Mouse (Mus musculus) liver, adult 2 months (tissue): ENCODE measurements at regions not wholly inside any gene's neighbourhood (a gene's known extent, or its start where the extent isn't known, plus 50 kb on each side); places are given as distances from the start of the nearest gene placed in this dataset.
A peak's percentile ranks its signal among the peaks of the same experiment; 100 is the strongest.

Experiments used
- DNase-seq: peaks from one replicate; pipeline ENCODE4 v3.0.0-alpha.2; 2011; ENCODE audit warnings: low read depth, low spot score; ENCODE audit errors: extremely low read depth
- H3K27ac ChIP-seq: fragments of 200-500 bp; replicated peaks from 2 replicates; pipeline ENCODE4 v1.5.1; 2012; ENCODE audit warnings: low read depth, mild to moderate bottlenecking, control low read depth, inconsistent platforms, low read length; ENCODE audit not compliant: insufficient read depth
- H3K27me3 ChIP-seq: fragments of 200-500 bp; 2 replicates; pipeline ENCODE4 v1.6.1; 2012; ENCODE audit warnings: mild to moderate bottlenecking, moderate library complexity, low read length, inconsistent platforms; ENCODE audit not compliant: control insufficient read depth, insufficient read depth
- H3K36me3 ChIP-seq: fragments of 200-500 bp; 2 replicates; pipeline ENCODE4 v1.6.1; 2012; ENCODE audit warnings: low read length, inconsistent platforms; ENCODE audit not compliant: control insufficient read depth, insufficient read depth
- H3K4me1 ChIP-seq: fragments of 200-500 bp; 2 replicates; pipeline ENCODE4 v1.6.1; 2011; ENCODE audit warnings: low read length; ENCODE audit not compliant: control insufficient read depth, insufficient read depth
- H3K4me3 ChIP-seq: fragments of 200-500 bp; 2 replicates; pipeline ENCODE4 v1.5.1; 2011; ENCODE audit warnings: low read depth, mild to moderate bottlenecking, control low read depth, low read length, moderate library complexity; ENCODE audit not compliant: insufficient read depth
- H3K79me2 ChIP-seq: fragments of 200-500 bp; 2 replicates; pipeline ENCODE4 v1.6.1; 2012; ENCODE audit warnings: inconsistent platforms, mild to moderate bottlenecking, low read length, moderate library complexity; ENCODE audit not compliant: control insufficient read depth, insufficient read depth
- H3K9ac ChIP-seq: fragments of 200-500 bp; 2 replicates; pipeline ENCODE4 v1.6.1; 2012; ENCODE audit warnings: low read depth, mild to moderate bottlenecking, control low read depth, inconsistent platforms, low read length
- CTCF ChIP-seq: fragments of 200-500 bp; IDR thresholded peaks from 2 replicates; pipeline ENCODE4 v1.5.1; 2011; ENCODE audit warnings: low read depth, low read length, control low read depth
- POLR2A ChIP-seq: fragments of 200-500 bp; IDR thresholded peaks from 2 replicates; pipeline ENCODE4 v1.6.1; 2011; ENCODE audit warnings: low read length, control low read depth; ENCODE audit not compliant: insufficient read depth; ENCODE audit errors: extremely low read depth
- WGBS: fragments of 180-500 bp; shearing (Covaris S2); methylation state at CpG from one replicate; pipeline ENCODE4 v1.1.7; 2018; 5-methylcytosine and 5-hydroxymethylcytosine counted together

GRCm38 (mm10) chr11:19708821-19709220, 215.4 kb upstream of the Spred2 start:
- H3K27me3 ChIP-seq = no peaks in the 10 kb centered on the region

GRCm38 (mm10) chr11:19709337-19709736, 214.8 kb upstream of the Spred2 start:
- H3K27me3 ChIP-seq = no peaks in the 10 kb centered on the region
- TF ChIP-seq POLR2A = no peak
- TF ChIP-seq CTCF = no peak
- H3K79me2 ChIP-seq = no peaks in the 10 kb centered on the region
- no peak overlapping the region for H3K27ac ChIP-seq
- no peak overlapping the region for H3K4me3 ChIP-seq
- no peak overlapping the region for H3K9ac ChIP-seq
- DNase-seq = no peak
- no peaks in the 10 kb centered on the region for H3K4me1 ChIP-seq
- no peaks in the 10 kb centered on the region for H3K36me3 ChIP-seq
- 88% methylated on average over 8 of the region's 8 CpGs for WGBS

More at GRCm38 (mm10) chr11:19708821-19709220, 215.4 kb upstream of the Spred2 start:
- Histone ChIP-seq H3K9ac (no peak overlapping the region), H3K4me3 (no peak overlapping the region), H3K4me1 (no peaks in the 10 kb centered on the region), H3K27ac (no peak overlapping the region), H3K36me3 (no peaks in the 10 kb centered on the region), H3K79me2 (no peaks in the 10 kb centered on the region)
- TF ChIP-seq POLR2A (no peak), CTCF (no peak)
- 85% methylated on average over 6 of the region's 6 CpGs for WGBS
- DNase-seq = no peak

GRCm38 (mm10) chr11:19713091-19713490, 211.1 kb upstream of the Spred2 start:
- no peak for TF ChIP-seq POLR2A
- no peak for TF ChIP-seq CTCF
- no peaks in the 10 kb centered on the region for H3K4me1 ChIP-seq
- H3K27me3 ChIP-seq = no peaks in the 10 kb centered on the region
- no peak overlapping the region for H3K9ac ChIP-seq
- H3K4me3 ChIP-seq = no peak overlapping the region
- H3K79me2 ChIP-seq = no peaks in the 10 kb centered on the region
- DNase-seq = no peak
- no peak overlapping the region for H3K27ac ChIP-seq
- H3K36me3 ChIP-seq = no peaks in the 10 kb centered on the region
- WGBS = 92% methylated on average over 8 of the region's 8 CpGs

- TF ChIP-seq CTCF (no peak), POLR2A (no peak)
- no peaks in the 10 kb centered on the region for H3K27me3 ChIP-seq
- H3K4me3 ChIP-seq = no peak overlapping the region
- no peaks in the 10 kb centered on the region for H3K36me3 ChIP-seq
- no peak for DNase-seq
- H3K27ac ChIP-seq = no peak overlapping the region
- H3K79me2 ChIP-seq = no peaks in the 10 kb centered on the region
- 86% methylated on average over 20 of the region's 20 CpGs for WGBS
- no peak overlapping the region for H3K9ac ChIP-seq
- H3K4me1 ChIP-seq = no peaks in the 10 kb centered on the region
Observed at GRCm38 (mm10) chr11:19713597-19713996, 210.6 kb upstream of the Spred2 start.

GRCm38 (mm10) chr11:19714211-19714610, 210.0 kb upstream of the Spred2 start:
- H3K4me3 ChIP-seq = no peak overlapping the region
- no peaks in the 10 kb centered on the region for H3K36me3 ChIP-seq
- no peak overlapping the region for H3K27ac ChIP-seq
- WGBS = 34% methylated on average over 5 of the region's 5 CpGs
- H3K4me1 ChIP-seq = no peaks in the 10 kb centered on the region
- DNase-seq = peak; percentile 5
- no peak for TF ChIP-seq POLR2A
- TF ChIP-seq CTCF = no peak
- H3K9ac ChIP-seq = no peak overlapping the region
- no peaks in the 10 kb centered on the region for H3K27me3 ChIP-seq
- H3K79me2 ChIP-seq = no peaks in the 10 kb centered on the region

- TF ChIP-seq POLR2A (no peak), CTCF (no peak)
- H3K4me3 ChIP-seq = no peak overlapping the region
- H3K36me3 ChIP-seq = no peaks in the 10 kb centered on the region
- 12% methylated on average over 8 of the region's 8 CpGs for WGBS
- peak; percentile 65 for DNase-seq
- no peak overlapping the region for H3K9ac ChIP-seq
- H3K27me3 ChIP-seq = no peaks in the 10 kb centered on the region
- no peaks in the 10 kb centered on the region for H3K4me1 ChIP-seq
- H3K79me2 ChIP-seq = no peaks in the 10 kb centered on the region
- no peak overlapping the region for H3K27ac ChIP-seq
Observed at GRCm38 (mm10) chr11:19714888-19715595, 209.1 kb upstream of the Spred2 start.
